Mouse (Mus musculus) heart, embryonic 12.5 days (tissue): Measurements from ENCODE around the gene 9530053A07Rik. TPM values are rescaled to one million over a fixed set of nuclear protein-coding genes. Genes with fewer than 3 reads are reported as not detected.
"Not testable (repeated sequence)": the region's sequence is repeated elsewhere in the genome, so short reads cannot be mapped to it uniquely, and the experiment has no call there.

ENCODE experiments used
- ATAC-seq: fragments of 200-750 bp; cut with Nextera tagmentation; 2 replicates; pipeline ENCODE4 v1.8.0; 2017; ENCODE audit warnings: moderate TSS enrichment, moderate library complexity; ENCODE audit not compliant: insufficient number of reproducible peaks, low FRiP score
- H3K27ac ChIP-seq: fragments of 300-500 bp; sonication (generic); 2 replicates; pipeline ENCODE4 v1.5.1; 2016; ENCODE audit warnings: mild to moderate bottlenecking, moderate library complexity; ENCODE audit not compliant: poor library complexity, severe bottlenecking
- H3K27me3 ChIP-seq: fragments of 300-500 bp; sonication (generic); replicated peaks from 2 replicates; pipeline ENCODE4 v1.6.1; 2016; ENCODE audit warnings: mild to moderate bottlenecking, moderate library complexity
- H3K36me3 ChIP-seq: fragments of 300-500 bp; sonication (generic); 2 replicates; pipeline ENCODE4 v1.6.1; 2016; ENCODE audit warnings: mild to moderate bottlenecking, moderate library complexity
- H3K4me1 ChIP-seq: fragments of 300-500 bp; sonication (generic); replicated peaks from 2 replicates; pipeline ENCODE4 v1.6.1; 2016; ENCODE audit warnings: mild to moderate bottlenecking
- H3K4me2 ChIP-seq: fragments of 300-500 bp; sonication (generic); 2 replicates; pipeline ENCODE4 v1.6.1; 2016; ENCODE audit warnings: mild to moderate bottlenecking, moderate library complexity
- H3K4me3 ChIP-seq: fragments of 300-500 bp; sonication (generic); 2 replicates; pipeline ENCODE4 v1.5.1; 2016; ENCODE audit warnings: mild to moderate bottlenecking
- H3K9ac ChIP-seq: fragments of 300-500 bp; sonication (generic); 2 replicates; pipeline ENCODE4 v1.6.1; 2016; ENCODE audit warnings: mild to moderate bottlenecking, moderate library complexity
- H3K9me3 ChIP-seq: fragments of 300-500 bp; sonication (generic); replicated peaks from 2 replicates; pipeline ENCODE4 v1.6.1; 2016; ENCODE audit warnings: mild to moderate bottlenecking, moderate library complexity
- WGBS: fragments of 180-500 bp; shearing (Covaris S2); methylation state at CpG from one replicate; pipeline ENCODE4 v1.1.7; 2016; 5-methylcytosine and 5-hydroxymethylcytosine counted together
- polyA plus RNA-seq: library from polyadenylated mRNA; unstranded; fragments of >200 nt; fragmentation: Nextera tagmentation; extraction: Ambion mirVana; gene quantifications from 2 replicates; pipeline ENCODE4 v1.2.1, GENCODE M21; 2016

The 9530053A07Rik gene
- polyA plus RNA-seq, 1 experiment from 2014 or later, result 0.04 TPM

GRCm38 (mm10) chr7:28148263-28148662 is 19.0 kb downstream of the 9530053A07Rik start:
- H3K9ac ChIP-seq, result no peak overlapping the region
- H3K4me1 ChIP-seq, result no peaks in the 10 kb centered on the region
- H3K4me3 ChIP-seq, result no peak overlapping the region
- H3K4me2 ChIP-seq, result no peak overlapping the region
- H3K9me3 ChIP-seq, result peaks cover 9% of the 10 kb centered on the region; the same call in 1 of the 2 replicates
- no peak for ATAC-seq
- H3K27ac ChIP-seq, result no peak overlapping the region
- H3K27me3 ChIP-seq, result peaks cover 26% of the 10 kb centered on the region
- WGBS, result 21% methylated on average over 3 of the region's 3 CpGs
- H3K36me3 ChIP-seq, result no peaks in the 10 kb centered on the region

GRCm38 (mm10) chr7:28149841-28150240 is 20.6 kb downstream of the 9530053A07Rik start:
- no peaks in the 10 kb centered on the region for H3K9me3 ChIP-seq
- H3K36me3 ChIP-seq, result no peaks in the 10 kb centered on the region
- H3K4me2 ChIP-seq, result no peak overlapping the region
- H3K4me3 ChIP-seq, result no peak overlapping the region
- H3K9ac ChIP-seq, result no peak overlapping the region
- ATAC-seq, result no peak
- H3K27ac ChIP-seq, result no peak overlapping the region
- 77% methylated on average over 1 of the region's 1 CpGs for WGBS
- H3K4me1 ChIP-seq, result no peaks in the 10 kb centered on the region
- peaks cover 26% of the 10 kb centered on the region for H3K27me3 ChIP-seq

- Histone ChIP-seq H3K4me2 (no peak overlapping the region), H3K27ac (no peak overlapping the region), H3K4me1 (no peaks in the 10 kb centered on the region), H3K36me3 (no peaks in the 10 kb centered on the region), H3K27me3 (peaks cover 33% of the 10 kb centered on the region), H3K9me3 (no peaks in the 10 kb centered on the region), H3K4me3 (no peak overlapping the region), H3K9ac (no peak overlapping the region)
- 16% methylated on average over 13 of the region's 13 CpGs for WGBS
- no peak for ATAC-seq
Observed at GRCm38 (mm10) chr7:28151584-28152221, 22.4 kb downstream of the 9530053A07Rik start.

- WGBS, result 38% methylated on average over 5 of the region's 5 CpGs
- not testable (repeated sequence) for ATAC-seq, H3K4me2 ChIP-seq
Observed at GRCm38 (mm10) chr7:28153595-28153994, 24.3 kb downstream of the 9530053A07Rik start.

GRCm38 (mm10) chr7:28159292-28159691 is 30.0 kb downstream of the 9530053A07Rik start:
- 38% methylated on average over 6 of the region's 6 CpGs for WGBS
- Histone ChIP-seq H3K4me1 (no peaks in the 10 kb centered on the region), H3K9me3 (no peaks in the 10 kb centered on the region), H3K36me3 (no peaks in the 10 kb centered on the region), H3K27me3 (peaks cover 8% of the 10 kb centered on the region; the same call in 1 of the 2 replicates), H3K9ac (no peak overlapping the region), H3K4me3 (no peak overlapping the region), H3K27ac (no peak overlapping the region), H3K4me2 (no peak overlapping the region)
- ATAC-seq, result no peak

More at GRCm38 (mm10) chr7:28153595-28153994, 24.3 kb downstream of the 9530053A07Rik start:
- not testable (repeated sequence) for H3K36me3 ChIP-seq, H3K27ac ChIP-seq, H3K9ac ChIP-seq, H3K9me3 ChIP-seq, H3K4me3 ChIP-seq, H3K4me1 ChIP-seq
- peaks cover 26% of the 10 kb centered on the region for H3K27me3 ChIP-seq

GRCm38 (mm10) chr7:28159893-28160292 is 30.6 kb downstream of the 9530053A07Rik start:
- ATAC-seq, result no peak
- no peaks in the 10 kb centered on the region for H3K36me3 ChIP-seq
- H3K4me1 ChIP-seq, result no peaks in the 10 kb centered on the region
- no peaks in the 10 kb centered on the region for H3K9me3 ChIP-seq
- WGBS, result 79% methylated on average over 3 of the region's 3 CpGs
- peaks cover 8% of the 10 kb centered on the region; the same call in 1 of the 2 replicates for H3K27me3 ChIP-seq
- no peak overlapping the region for H3K27ac ChIP-seq
- H3K9ac ChIP-seq, result no peak overlapping the region
- no peak overlapping the region for H3K4me3 ChIP-seq
- H3K4me2 ChIP-seq, result no peak overlapping the region

GRCm38 (mm10) chr7:28161163-28161749 is 32.0 kb downstream of the 9530053A07Rik start:
- ATAC-seq, result no peak

GRCm38 (mm10) chr7:28165406-28165805 is 36.1 kb downstream of the 9530053A07Rik start:
- no peaks in the 10 kb centered on the region for H3K36me3 ChIP-seq

More at GRCm38 (mm10) chr7:28161163-28161749, 32.0 kb downstream of the 9530053A07Rik start:
- H3K4me3 ChIP-seq, result no peak overlapping the region
- peaks cover 5% of the 10 kb centered on the region for H3K9me3 ChIP-seq
- no peak overlapping the region for H3K27ac ChIP-seq
- H3K36me3 ChIP-seq, result no peaks in the 10 kb centered on the region
- WGBS, result 53% methylated on average over 9 of the region's 9 CpGs
- no peaks in the 10 kb centered on the region for H3K27me3 ChIP-seq
- H3K4me1 ChIP-seq, result no peaks in the 10 kb centered on the region
- no peak overlapping the region for H3K4me2 ChIP-seq
- no peak overlapping the region for H3K9ac ChIP-seq

GRCm38 (mm10) chr7:28168320-28169115 is 39.3 kb downstream of the 9530053A07Rik start:
- Histone ChIP-seq H3K9ac (peak overlapping the region; percentile 86), H3K4me3 (peak overlapping the region; percentile 72), H3K27me3 (no peaks in the 10 kb centered on the region), H3K4me1 (peaks cover 27% of the 10 kb centered on the region), H3K27ac (peak overlapping the region; percentile 82), H3K36me3 (no peaks in the 10 kb centered on the region), H3K9me3 (peaks cover 5% of the 10 kb centered on the region), H3K4me2 (peak overlapping the region; percentile 88)
- no peak for ATAC-seq
- 10% methylated on average over 9 of the region's 9 CpGs for WGBS

More at GRCm38 (mm10) chr7:28165406-28165805, 36.1 kb downstream of the 9530053A07Rik start:
- H3K9me3 ChIP-seq, result peaks cover 5% of the 10 kb centered on the region
- no peak overlapping the region for H3K4me2 ChIP-seq
- H3K9ac ChIP-seq, result no peak overlapping the region
- WGBS, result 76% methylated on average over 6 of the region's 6 CpGs
- H3K4me3 ChIP-seq, result no peak overlapping the region
- H3K27ac ChIP-seq, result no peak overlapping the region
- H3K27me3 ChIP-seq, result no peaks in the 10 kb centered on the region
- peaks cover 9% of the 10 kb centered on the region for H3K4me1 ChIP-seq
- ATAC-seq, result no peak

GRCm38 (mm10) chr7:28169489-28170422 is 40.5 kb downstream of the 9530053A07Rik start, which contains the start of gene Fbl:
Gene Fbl (plus strand): TSS chr7:28169710.
- Histone ChIP-seq H3K4me3 (peak within 1 kb of the TSS; percentile 72), H3K36me3 (peaks cover 2% of the 10 kb centered on the region), H3K27ac (peak within 1 kb of the TSS; percentile 82), H3K9ac (peak within 1 kb of the TSS; percentile 86), H3K4me2 (peak within 1 kb of the TSS; percentile 88), H3K27me3 (no peaks in the 10 kb centered on the region), H3K9me3 (peaks cover 5% of the 10 kb centered on the region), H3K4me1 (peaks cover 27% of the 10 kb centered on the region)
- ATAC-seq, result peak; percentile 93
- under 1% methylated on average over 79 of the region's 80 CpGs for WGBS
